Comparison of ENCODE assay signal across 11 mouse cellular contexts in the genomic region with DNA sequence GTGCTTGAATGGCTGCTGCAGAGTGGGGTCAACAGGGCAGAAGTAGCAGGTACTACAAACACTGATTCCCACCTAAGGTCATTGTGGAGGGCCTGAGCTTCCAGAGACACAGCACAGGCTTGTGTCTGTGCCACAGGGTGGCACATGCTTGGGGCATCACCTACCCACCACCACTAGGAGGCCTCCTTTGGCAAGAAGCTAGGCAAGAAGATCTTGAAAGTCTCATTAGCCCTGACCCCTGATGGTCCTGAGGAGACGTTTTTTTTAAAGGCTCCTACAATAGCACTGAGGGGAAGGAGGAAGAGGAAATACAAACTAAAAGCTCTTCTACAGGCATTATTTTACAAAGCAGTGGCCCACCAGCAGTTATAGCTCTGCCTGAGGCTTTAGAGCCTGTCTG. TPM values are rescaled to one million over a fixed set of nuclear protein-coding genes. Genes with fewer than 3 reads are reported as not detected.
DNase-seq lines count a peak whose midpoint lies in the region; ATAC-seq and TF ChIP-seq lines count a peak whose summit lies in the region.
"Had no signal": no experiment of that assay in that cellular context is flagged by ENCODE, and none has a peak within 500 bp of the region (broad histone marks: within the 10 kb centered on the region; RNA-seq: fewer than 3 reads in every experiment).

No protein-coding gene starts in this region.

- TF ChIP-seq POLR2A in thymus, adult 2 months (IDR thresholded peaks at IDR 0.05; ENCODE audit: control insufficient read depth, extremely low read depth, insufficient read depth, low read length, poor library complexity) = no peak
- no peak for TF ChIP-seq POLR2A in cortical plate, adult 2 months (IDR thresholded peaks at IDR 0.05; ENCODE audit: extremely low read depth, insufficient read depth, low read length)

- ATAC-seq in hindbrain, postnatal 0 days = peak; percentile 25; the same call in 1 of the 2 replicates
- no peak for ATAC-seq in midbrain, embryonic 14.5 days (ENCODE audit: low FRiP score, low TSS enrichment)

- no peaks in the 10 kb centered on the region for H3K4me1 ChIP-seq in hindbrain, postnatal 0 days (ENCODE audit: insufficient read depth, low read length)
- H3K4me1 ChIP-seq in hindbrain, embryonic 10.5 days (replicated peaks) = peaks cover 16% of the 10 kb centered on the region
- no peaks in the 10 kb centered on the region for H3K4me1 ChIP-seq in thymus, adult 2 months (replicated peaks; ENCODE audit: control insufficient read depth, insufficient read depth, low read length)
- H3K4me1 ChIP-seq in cortical plate, adult 2 months (ENCODE audit: control insufficient read depth, insufficient read depth, low read length) = no peaks in the 10 kb centered on the region
- no peaks in the 10 kb centered on the region for H3K4me1 ChIP-seq in midbrain, embryonic 14.5 days (ENCODE audit: control insufficient read depth, insufficient read depth, low read length)
- H3K4me1 ChIP-seq: hindbrain, embryonic 15.5 days had no signal

- H3K27me3 ChIP-seq in hindbrain, postnatal 0 days (ENCODE audit: insufficient read depth, low read length) = no peaks in the 10 kb centered on the region
- H3K27me3 ChIP-seq in hindbrain, embryonic 10.5 days (ENCODE audit: insufficient read depth, poor library complexity, severe bottlenecking) = peaks cover 12% of the 10 kb centered on the region; the same call in 1 of the 2 replicates
- H3K27me3 ChIP-seq in thymus, adult 2 months (ENCODE audit: control insufficient read depth, insufficient read depth, low read length) = no peaks in the 10 kb centered on the region; the same call in 1 of the 2 replicates
- no peaks in the 10 kb centered on the region for H3K27me3 ChIP-seq in midbrain, embryonic 14.5 days (ENCODE audit: control insufficient read depth, insufficient read depth, low read length)
- H3K27me3 ChIP-seq: hindbrain, embryonic 15.5 days had no signal

- H3K4me2 ChIP-seq in hindbrain, postnatal 0 days (ENCODE audit: low read depth, low read length) = no peak overlapping the region
- H3K4me2 ChIP-seq in midbrain, embryonic 14.5 days (ENCODE audit: low read length) = no peak overlapping the region
- H3K4me2 ChIP-seq: hindbrain, embryonic 15.5 days; lung, embryonic 15.5 days had no signal

- TF ChIP-seq CTCF in hindbrain, postnatal 0 days (IDR thresholded peaks at IDR 0.05; ENCODE audit: low read depth) = peak; percentile 73
- no peak; the same call in 1 of the 2 replicates for TF ChIP-seq CTCF in thymus, adult 2 months (IDR thresholded peaks at IDR 0.05; ENCODE audit: borderline replicate concordance, control insufficient read depth, extremely low read depth, insufficient read depth, low read length, poor library complexity)
- TF ChIP-seq CTCF in cortical plate, adult 2 months (IDR thresholded peaks at IDR 0.05; ENCODE audit: extremely low read depth, insufficient read depth, low read length) = peak; percentile 33; the same call in 1 of the 2 replicates

- no peaks in the 10 kb centered on the region for H3K9me3 ChIP-seq in hindbrain, postnatal 0 days (ENCODE audit: low read length)
- no peaks in the 10 kb centered on the region for H3K9me3 ChIP-seq in hindbrain, embryonic 10.5 days
- H3K9me3 ChIP-seq in midbrain, embryonic 14.5 days (ENCODE audit: control insufficient read depth, low read length) = no peaks in the 10 kb centered on the region
- H3K9me3 ChIP-seq: forebrain, embryonic 10.5 days; hindbrain, embryonic 15.5 days; lung, embryonic 15.5 days had no signal

- no peak overlapping the region for H3K4me3 ChIP-seq in hindbrain, postnatal 0 days (ENCODE audit: low read length)
- H3K4me3 ChIP-seq in hindbrain, embryonic 10.5 days = no peak overlapping the region
- no peak overlapping the region for H3K4me3 ChIP-seq in thymus, adult 2 months (ENCODE audit: control insufficient read depth, insufficient read depth, low read length)
- H3K4me3 ChIP-seq in cortical plate, adult 2 months (ENCODE audit: insufficient read depth, low read length) = no peak overlapping the region
- no peak overlapping the region for H3K4me3 ChIP-seq in midbrain, embryonic 14.5 days (replicated peaks; ENCODE audit: low read depth, low read length)
- H3K4me3 ChIP-seq: forebrain, embryonic 10.5 days; hindbrain, embryonic 15.5 days; lung, embryonic 15.5 days had no signal

- DNase-seq in hindbrain, postnatal 0 days (ENCODE audit: low spot score) = peak; percentile 58
- no peak for DNase-seq in hindbrain, embryonic 10.5 days (ENCODE audit: low spot score)
- DNase-seq in thymus, adult 2 months = peak; percentile 16
- DNase-seq in thymus, adult 18-20 months = no peak
- peak; percentile 27 for DNase-seq in thymus, postnatal 25 days
- DNase-seq in midbrain, embryonic 14.5 days = no peak
- DNase-seq in left cerebral cortex, adult 18-20 months (ENCODE audit: low spot score in 2 of 2) = no peak

- H3K36me3 ChIP-seq in hindbrain, postnatal 0 days (ENCODE audit: insufficient read depth, low read length) = no peaks in the 10 kb centered on the region
- H3K36me3 ChIP-seq in hindbrain, embryonic 10.5 days = no peaks in the 10 kb centered on the region
- no peaks in the 10 kb centered on the region for H3K36me3 ChIP-seq in thymus, adult 2 months (ENCODE audit: control insufficient read depth, insufficient read depth, low read length)
- no peaks in the 10 kb centered on the region for H3K36me3 ChIP-seq in midbrain, embryonic 14.5 days (ENCODE audit: control insufficient read depth, insufficient read depth, low read length)
- H3K36me3 ChIP-seq: forebrain, embryonic 10.5 days; hindbrain, embryonic 15.5 days; lung, embryonic 15.5 days had no signal

- no peak overlapping the region for H3K9ac ChIP-seq in hindbrain, postnatal 0 days (replicated peaks; ENCODE audit: low read length)
- H3K9ac ChIP-seq in midbrain, embryonic 14.5 days (replicated peaks; ENCODE audit: low read length) = no peak overlapping the region
- H3K9ac ChIP-seq: hindbrain, embryonic 15.5 days; lung, embryonic 15.5 days had no signal

- 4% methylated on average over 1 of the region's 1 CpGs for WGBS in hindbrain, postnatal 0 days
- WGBS in hindbrain, embryonic 10.5 days = 0% methylated on average over 1 of the region's 1 CpGs
- WGBS in thymus, adult 2 months = 0% methylated on average over 1 of the region's 1 CpGs
- WGBS in midbrain, embryonic 14.5 days = 8% methylated on average over 1 of the region's 1 CpGs

- H3K27ac ChIP-seq in hindbrain, postnatal 0 days = no peak overlapping the region
- H3K27ac ChIP-seq in hindbrain, embryonic 10.5 days = no peak overlapping the region
- H3K27ac ChIP-seq in thymus, adult 2 months (ENCODE audit: control insufficient read depth, insufficient read depth, low read length) = no peak overlapping the region
- H3K27ac ChIP-seq in cortical plate, adult 2 months (ENCODE audit: insufficient read depth, low read length) = no peak overlapping the region
- no peak overlapping the region for H3K27ac ChIP-seq in midbrain, embryonic 14.5 days (replicated peaks; ENCODE audit: low read depth, low read length)
- H3K27ac ChIP-seq: forebrain, embryonic 10.5 days; hindbrain, embryonic 15.5 days; lung, embryonic 15.5 days had no signal

RNA-seq across cellular contexts. Expression of gene Ephb3, which starts 6.0 kb away (rescaled TPM):
- total RNA-seq in hindbrain, postnatal 0 days (2014; rRNA removed) = 21.4 and 22.3 TPM in 2 replicates
- 8.3 and 8.6 TPM in 2 replicates for polyA plus RNA-seq in hindbrain, postnatal 0 days (2015; fragmentation: Nextera tagmentation; extraction: Ambion mirVana)
- polyA plus RNA-seq in hindbrain, embryonic 10.5 days (2016; fragmentation: Nextera tagmentation; extraction: Ambion mirVana) = 16.1 and 17.7 TPM in 2 replicates
- 3.3 and 3.8 TPM in 2 replicates for polyA plus RNA-seq in thymus, adult 2 months (2012; rRNA removed)
- 21.4 and 22.3 TPM in 2 replicates for polyA plus RNA-seq in cortical plate, adult 2 months (2012; rRNA removed)
- 12.3 and 14.0 TPM in 2 replicates for polyA plus RNA-seq in midbrain, embryonic 14.5 days (2014; fragmentation: Nextera tagmentation; extraction: Ambion mirVana)
- 10 to 100 TPM; 25.5 to 27.5 TPM for total RNA-seq in left cerebral cortex, adult 18-20 months (2021)

RNA-seq across cellular contexts. Expression of gene Teddm3, which starts 44.7 kb away (rescaled TPM):
- total RNA-seq in hindbrain, postnatal 0 days (2014; rRNA removed) = 0.10 and 0.43 TPM in 2 replicates
- 0.23 and 0.33 TPM in 2 replicates for polyA plus RNA-seq in hindbrain, postnatal 0 days (2015; fragmentation: Nextera tagmentation; extraction: Ambion mirVana)
- not detected in 2 replicates for polyA plus RNA-seq in hindbrain, embryonic 10.5 days (2016; fragmentation: Nextera tagmentation; extraction: Ambion mirVana)
- 0.45 and 0.59 TPM in 2 replicates for polyA plus RNA-seq in thymus, adult 2 months (2012; rRNA removed)
- 1.3 and 1.4 TPM in 2 replicates for polyA plus RNA-seq in cortical plate, adult 2 months (2012; rRNA removed)
- not detected in 2 replicates for polyA plus RNA-seq in midbrain, embryonic 14.5 days (2014; fragmentation: Nextera tagmentation; extraction: Ambion mirVana)
- 1 to 10 TPM in 1 of 2 experiments, under 1 TPM in 1; 0.59 to 1.1 TPM for total RNA-seq in left cerebral cortex, adult 18-20 months (2021)
- polyA plus RNA-seq: forebrain, embryonic 10.5 days; lung, embryonic 15.5 days had no signal

Comparison
In these comparisons a context has a peak if more than half of its experiments do, and no peak if none do; other contexts are left out.
1. DNase-seq: peak in hindbrain, postnatal 0 days (single experiment), thymus, adult 2 months (single experiment) and thymus, postnatal 25 days (single experiment); none in hindbrain, embryonic 10.5 days (single experiment), thymus, adult 18-20 months (0 of 2), midbrain, embryonic 14.5 days (single experiment) and left cerebral cortex, adult 18-20 months (0 of 2).